Mouse (Mus musculus): ENCODE results near the gene Cd109. TPM values are rescaled to one million over a fixed set of nuclear protein-coding genes. Genes with fewer than 3 reads are reported as not detected.

Gene Cd109
- 2.3 and 5.0 TPM in 2 replicates for polyA plus RNA-seq (2012; rRNA removed)

DNA sequence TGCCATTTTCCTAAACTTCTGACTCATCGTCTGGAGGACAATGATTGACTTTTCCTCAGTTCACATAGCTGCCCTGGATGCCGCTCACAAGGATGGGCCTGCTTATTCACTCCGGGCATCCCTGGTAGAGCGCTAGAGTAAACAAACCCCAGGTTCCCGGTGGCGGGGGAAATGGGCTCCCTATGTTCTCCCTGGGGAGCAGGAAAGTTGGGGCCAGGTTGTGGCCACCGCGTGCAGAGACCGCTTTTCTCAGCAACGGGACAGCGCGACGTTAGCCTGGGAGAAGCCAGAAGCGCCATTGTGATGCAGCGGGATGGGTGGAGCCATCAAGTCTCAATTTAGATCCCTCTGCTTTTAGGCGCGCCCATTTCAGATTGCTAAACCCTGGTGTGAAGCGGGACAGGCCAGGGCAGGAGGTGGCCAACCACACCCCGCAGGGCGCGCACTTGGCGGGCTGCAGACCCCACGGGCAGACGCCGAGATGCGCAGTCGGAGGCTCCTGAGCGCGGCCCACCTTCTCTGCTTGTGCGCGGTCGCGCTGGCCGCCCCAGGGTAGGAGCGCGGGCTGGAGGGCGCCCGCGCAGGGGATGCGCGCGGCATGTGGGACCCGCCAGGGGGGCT lies at the start of gene Cd109:
Cd109 (plus strand) TSS at position 146 of the 621 bp plus-strand sequence.

DNA sequence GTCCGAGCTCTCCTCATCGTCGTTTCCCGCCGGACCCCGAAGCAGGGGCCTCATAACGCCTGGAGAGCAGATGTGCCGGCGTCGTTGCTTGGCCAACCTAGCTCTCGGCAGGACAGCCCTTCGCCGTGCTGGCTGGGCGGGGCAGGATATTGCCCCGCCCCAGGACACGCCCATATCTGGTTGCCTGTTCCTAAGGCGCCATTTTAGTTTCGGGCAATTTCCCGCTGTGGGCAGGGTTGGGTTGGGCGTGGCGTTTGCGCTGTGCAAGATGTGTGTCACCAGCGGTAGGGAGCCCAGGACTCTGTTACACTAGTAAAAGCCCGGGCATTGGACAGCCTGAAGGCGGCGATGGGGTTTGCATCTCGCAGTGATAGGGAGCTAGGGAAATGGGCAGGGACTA lies 27.4 kb upstream of the Cd109 start, which contains the start of gene Slc17a5:
Slc17a5 (minus strand) TSS at position 128 of the 400 bp plus-strand sequence.

Other genes starting within 250 kb of the Cd109 start
- not detected in 2 replicates for gene Dppa5a, start 247.4 kb upstream of the Cd109 start, polyA plus RNA-seq (2012; rRNA removed)
- gene Ooep, start 236.8 kb upstream of the Cd109 start, polyA plus RNA-seq (2012; rRNA removed), result 0.19 and 0.28 TPM in 2 replicates
- gene Ddx43, start 219.8 kb upstream of the Cd109 start, polyA plus RNA-seq (2012; rRNA removed), result 0.30 and 0.41 TPM in 2 replicates
- gene Cgas, start 172.3 kb upstream of the Cd109 start, polyA plus RNA-seq (2012; rRNA removed), result 0.86 and 1.0 TPM in 2 replicates
- gene Mto1, start 167.3 kb upstream of the Cd109 start, polyA plus RNA-seq (2012; rRNA removed), result 10.2 and 11.1 TPM in 2 replicates
- gene Gm17324, start 166.8 kb upstream of the Cd109 start, polyA plus RNA-seq (2012; rRNA removed), result not detected in 2 replicates
- gene Eef1a1, start 126.4 kb upstream of the Cd109 start, polyA plus RNA-seq (2012; rRNA removed), result 2,114 and 2,981 TPM in 2 replicates
- 13.1 and 17.2 TPM in 2 replicates for gene Slc17a5, start 27.5 kb upstream of the Cd109 start, polyA plus RNA-seq (2012; rRNA removed)

All from colon, adult 2 months (tissue).